ENCODE assay signal across 8 mouse cellular contexts in the genomic region with DNA sequence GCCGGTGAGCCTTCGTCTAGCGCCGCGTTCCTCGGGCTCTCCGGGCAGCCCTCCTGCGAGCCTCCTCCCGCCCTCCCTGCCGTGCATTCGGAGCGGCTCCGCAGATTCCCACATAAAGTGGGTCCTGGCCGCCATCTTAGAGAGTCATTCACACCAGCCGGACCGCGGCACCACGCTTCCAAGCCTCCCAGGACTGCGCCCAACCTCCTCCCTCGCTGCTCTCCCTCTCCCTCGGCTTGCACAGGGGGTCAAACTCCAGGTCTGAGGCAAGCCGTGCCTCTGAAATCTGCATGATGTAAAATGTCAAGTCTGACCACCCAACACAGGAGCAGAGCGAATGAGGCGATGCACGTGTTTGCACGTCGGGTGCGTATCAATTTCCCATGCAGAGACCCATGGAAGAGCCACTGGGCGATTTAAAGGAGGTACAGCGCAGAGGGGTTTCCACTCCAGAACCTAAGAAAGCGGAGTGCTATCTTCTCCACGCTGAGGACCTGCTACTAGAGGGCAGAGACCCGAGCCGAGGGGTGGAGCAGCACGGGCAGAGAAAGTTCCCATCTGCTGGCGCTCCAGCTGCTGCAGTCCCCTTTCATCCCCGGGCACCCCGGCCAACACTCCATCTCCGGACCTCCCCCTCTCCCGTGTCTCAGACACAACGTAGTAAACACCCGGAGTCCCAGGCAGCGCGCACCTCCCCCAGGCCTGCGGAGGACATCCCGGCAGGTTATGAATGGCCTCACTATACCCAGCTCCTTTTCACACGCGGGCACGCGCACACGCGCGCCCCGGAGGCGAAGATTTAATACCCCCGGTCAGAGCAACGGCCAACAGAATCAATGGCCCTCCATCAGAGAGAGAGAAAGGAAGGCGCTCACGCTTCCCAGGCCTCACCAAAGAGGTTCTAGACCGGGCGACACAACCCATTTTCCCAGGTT. TPM values are rescaled to one million over a fixed set of nuclear protein-coding genes. Genes with fewer than 3 reads are reported as not detected.
DNase-seq lines count a peak whose midpoint lies in the region; ATAC-seq and TF ChIP-seq lines count a peak whose summit lies in the region.

No protein-coding gene starts in this region.

- H3K4me3 ChIP-seq in hindbrain, embryonic 15.5 days = peak overlapping the region; percentile 94
- H3K4me3 ChIP-seq in left cerebral cortex, adult 2 months = peak overlapping the region; percentile 87

- H3K36me3 ChIP-seq in hindbrain, embryonic 15.5 days = no peaks in the 10 kb centered on the region

- TF ChIP-seq CTCF in left cerebral cortex, adult 2 months (IDR thresholded peaks at IDR 0.05) = no peak

- H3K4me1 ChIP-seq in hindbrain, embryonic 15.5 days (replicated peaks) = peaks cover 34% of the 10 kb centered on the region

- H3K9me3 ChIP-seq in hindbrain, embryonic 15.5 days = no peaks in the 10 kb centered on the region

- under 1% methylated on average over 61 of the region's 61 CpGs for WGBS in hindbrain, embryonic 15.5 days

- peak overlapping the region; percentile 72 for H3K4me2 ChIP-seq in hindbrain, embryonic 15.5 days

- H3K27ac ChIP-seq in hindbrain, embryonic 15.5 days (replicated peaks) = peak overlapping the region; percentile 89
- peak overlapping the region; percentile 80 for H3K27ac ChIP-seq in left cerebral cortex, adult 2 months

- peak overlapping the region; percentile 97 for H3K9ac ChIP-seq in hindbrain, embryonic 15.5 days

- peak; percentile 47 for ATAC-seq in hindbrain, embryonic 15.5 days (ENCODE audit: low FRiP score, low read depth)
- ATAC-seq in megakaryocyte, adult 5-6 weeks (ENCODE audit: poor library complexity, severe bottlenecking) = 0 out of 2 replicates have a peak, but pooled peaks have one; percentile 2

- no peaks in the 10 kb centered on the region for H3K27me3 ChIP-seq in hindbrain, embryonic 15.5 days

- peak; percentile 75 to 91 for DNase-seq in adrenal gland, adult (ENCODE audit: inconsistent age in 2 of 2, low spot score in 1 of 2)
- peak; percentile 81 to 83 for DNase-seq in cerebellum, postnatal 14 days
- DNase-seq in frontal cortex, postnatal 14 days (ENCODE audit: low spot score in 2 of 2) = peak; percentile 66 to 74
- peak; percentile 58 to 65 for DNase-seq in left cerebral cortex, adult 2 months (ENCODE audit: extremely low spot score in 1 of 2, low spot score in 2 of 2)
- DNase-seq in right cerebral cortex, postnatal 25 days = peak; percentile 71
- peak; percentile 77 for DNase-seq in yolk sac, embryonic 10.5 days (ENCODE audit: low spot score)

- intact Hi-C loops in left cerebral cortex, adult 2 months (cut with DNase I) = loop anchor here (5.0 kb wide), 1 partner anchor 336 kb away; the partner anchor contains the start of gene Efhd2

RNA-seq across cellular contexts. Expression of gene Spen, which starts 1.8 kb away (rescaled TPM):
- 15.3 and 17.1 TPM in 2 replicates for polyA plus RNA-seq in hindbrain, embryonic 15.5 days (2015; fragmentation: Nextera tagmentation; extraction: Ambion mirVana)
- 10 to 100 TPM; 68.0 to 73.2 TPM for total RNA-seq in left cerebral cortex, adult 2 months (2021)
- total RNA-seq in megakaryocyte, adult 5-6 weeks (2015) = 30.4 and 34.2 TPM in 2 replicates
- 28.7 and 39.3 TPM in 2 replicates for total RNA-seq in megakaryocyte, adult 5-6 weeks (2017)

Comparison
In these comparisons a context has a peak if more than half of its experiments do, and no peak if none do; other contexts are left out.
1. Peak in every context shown above with its lines: DNase-seq, ATAC-seq, H3K4me3 ChIP-seq and H3K27ac ChIP-seq.